Mouse (Mus musculus) hindbrain, postnatal 0 days (tissue): ENCODE results near the gene Fbn1. TPM values are rescaled to one million over a fixed set of nuclear protein-coding genes. Genes with fewer than 3 reads are reported as not detected.

Source experiments
- ATAC-seq: fragments of 200-750 bp; cut with Nextera tagmentation; 2 replicates; pipeline ENCODE4 v1.8.0; 2017; ENCODE audit warnings: mild to moderate bottlenecking, moderate TSS enrichment, moderate library complexity
- DNase-seq: peaks from one replicate; pipeline ENCODE4 v3.0.0-alpha.2; 2015; ENCODE audit warnings: low spot score
- H3K27ac ChIP-seq: fragments of 300-500 bp; sonication (generic); 2 replicates; pipeline ENCODE4 v1.5.1; 2014; ENCODE audit warnings: mild to moderate bottlenecking
- H3K27me3 ChIP-seq: fragments of 300-500 bp; sonication (generic); 2 replicates; pipeline ENCODE4 v1.6.1; 2014; ENCODE audit warnings: low read length, mixed read lengths; ENCODE audit not compliant: insufficient read depth
- H3K36me3 ChIP-seq: fragments of 300-500 bp; sonication (generic); 2 replicates; pipeline ENCODE4 v1.6.1; 2014; ENCODE audit warnings: low read length, mixed read lengths; ENCODE audit not compliant: insufficient read depth
- H3K4me1 ChIP-seq: fragments of 300-500 bp; sonication (generic); 2 replicates; pipeline ENCODE4 v1.6.1; 2014; ENCODE audit warnings: antibody characterized with exemption, low read length, mixed read lengths; ENCODE audit not compliant: insufficient read depth
- H3K4me2 ChIP-seq: fragments of 300-500 bp; sonication (generic); 2 replicates; pipeline ENCODE4 v1.6.1; 2014; ENCODE audit warnings: low read depth, mild to moderate bottlenecking, low read length, moderate library complexity, mixed read lengths
- H3K4me3 ChIP-seq: fragments of 300-500 bp; sonication (generic); 2 replicates; pipeline ENCODE4 v1.5.1; 2014; ENCODE audit warnings: low read length
- H3K9ac ChIP-seq: fragments of 300-500 bp; sonication (generic); replicated peaks from 2 replicates; pipeline ENCODE4 v1.6.1; 2014; ENCODE audit warnings: mild to moderate bottlenecking, low read length, moderate library complexity, mixed read lengths
- H3K9me3 ChIP-seq: fragments of 300-500 bp; sonication (generic); 2 replicates; pipeline ENCODE4 v1.6.1; 2016; ENCODE audit warnings: low read length, mixed read lengths
- CTCF ChIP-seq: IDR thresholded peaks from 2 replicates; pipeline ENCODE4 v1.5.1; 2016; ENCODE audit warnings: antibody characterized with exemption, control low read depth, low read depth
- WGBS: fragments of 180-500 bp; shearing (Covaris S2); extraction: QIAGEN DNeasy Blood & Tissue Kit; methylation state at CpG from one replicate; pipeline ENCODE4 v1.1.7; 2014; 5-methylcytosine and 5-hydroxymethylcytosine counted together
- polyA plus RNA-seq: library from polyadenylated mRNA; unstranded; fragments of >200 nt; fragmentation: Nextera tagmentation; extraction: Ambion mirVana; gene quantifications from 2 replicates; pipeline ENCODE4 v1.2.1, GENCODE M21; 2015
- total RNA-seq: library from RNA; depleted of rRNA; stranded (reverse); fragments of >200 nt; gene quantifications from 2 replicates; pipeline ENCODE4 v1.2.3, GENCODE M21; 2014

The Fbn1 gene
- total and polyA plus RNA-seq, 2 experiments from 2014 or later, result 2.3 to 16.6 TPM

DNA sequence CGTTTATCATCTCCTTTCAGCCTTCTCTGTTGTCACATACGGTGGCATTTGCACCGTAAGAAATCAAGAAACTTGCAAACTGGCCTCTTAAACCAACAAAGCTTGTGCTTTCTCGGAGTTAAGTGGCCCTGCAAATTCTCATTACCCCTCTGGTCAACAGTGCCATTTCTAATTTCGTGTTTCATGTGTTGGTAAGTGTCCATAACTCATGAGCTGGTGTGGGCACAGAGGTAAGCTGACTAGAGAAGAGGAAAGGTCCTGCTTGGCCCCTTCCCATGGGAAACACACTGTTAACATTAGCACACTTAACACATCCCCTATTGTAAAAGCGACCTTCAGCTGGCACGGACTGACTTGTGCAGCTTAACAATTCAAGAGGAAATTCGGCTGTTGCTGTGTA is 58.4 kb downstream of the Fbn1 start:
- TF ChIP-seq CTCF, result no peak
- Histone ChIP-seq H3K9ac (no peak overlapping the region), H3K36me3 (no peaks in the 10 kb centered on the region), H3K4me2 (no peak overlapping the region), H3K27ac (no peak overlapping the region), H3K4me3 (no peak overlapping the region), H3K9me3 (no peaks in the 10 kb centered on the region), H3K4me1 (no peaks in the 10 kb centered on the region), H3K27me3 (no peaks in the 10 kb centered on the region)
- 76% methylated on average over 8 of the region's 8 CpGs for WGBS
- DNase-seq, result no peak
- ATAC-seq, result no peak

DNA sequence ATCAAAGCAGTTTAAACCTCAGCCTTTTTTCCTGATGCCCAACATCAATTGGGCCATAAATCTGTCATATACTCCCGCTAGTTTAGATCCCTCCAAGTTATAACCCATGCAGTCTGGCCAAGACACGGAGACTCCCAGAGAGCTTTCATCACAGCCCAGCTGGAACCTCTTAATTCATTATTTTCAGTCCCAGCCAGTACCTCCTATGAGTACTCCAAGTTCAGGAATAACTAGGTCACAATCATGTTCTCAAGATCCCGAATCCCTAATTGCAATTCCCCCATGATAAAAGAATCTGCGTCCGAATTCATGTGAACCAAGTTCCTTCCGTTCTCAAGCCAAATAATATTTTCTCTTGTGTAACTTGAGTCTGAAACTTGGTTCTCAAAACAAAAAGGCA is 58.9 kb downstream of the Fbn1 start:
- TF ChIP-seq CTCF, result no peak
- Histone ChIP-seq H3K4me3 (no peak overlapping the region), H3K9me3 (no peaks in the 10 kb centered on the region), H3K4me1 (no peaks in the 10 kb centered on the region), H3K36me3 (no peaks in the 10 kb centered on the region), H3K27ac (no peak overlapping the region), H3K27me3 (no peaks in the 10 kb centered on the region), H3K4me2 (no peak overlapping the region), H3K9ac (no peak overlapping the region)
- no peak for DNase-seq
- no peak for ATAC-seq
- 85% methylated on average over 6 of the region's 6 CpGs for WGBS

GRCm38 (mm10) chr2:125447274-125447898 is 60.4 kb downstream of the Fbn1 start:
- H3K9me3 ChIP-seq, result no peaks in the 10 kb centered on the region
- no peaks in the 10 kb centered on the region for H3K36me3 ChIP-seq
- no peak overlapping the region for H3K27ac ChIP-seq
- DNase-seq (no peak), ATAC-seq (no peak)
- no peaks in the 10 kb centered on the region for H3K27me3 ChIP-seq
- no peak for TF ChIP-seq CTCF
- WGBS, result 89% methylated on average over 9 of the region's 9 CpGs
- H3K4me2 ChIP-seq, result no peak overlapping the region
- no peaks in the 10 kb centered on the region for H3K4me1 ChIP-seq
- no peak overlapping the region for H3K4me3 ChIP-seq
- H3K9ac ChIP-seq, result no peak overlapping the region

DNA sequence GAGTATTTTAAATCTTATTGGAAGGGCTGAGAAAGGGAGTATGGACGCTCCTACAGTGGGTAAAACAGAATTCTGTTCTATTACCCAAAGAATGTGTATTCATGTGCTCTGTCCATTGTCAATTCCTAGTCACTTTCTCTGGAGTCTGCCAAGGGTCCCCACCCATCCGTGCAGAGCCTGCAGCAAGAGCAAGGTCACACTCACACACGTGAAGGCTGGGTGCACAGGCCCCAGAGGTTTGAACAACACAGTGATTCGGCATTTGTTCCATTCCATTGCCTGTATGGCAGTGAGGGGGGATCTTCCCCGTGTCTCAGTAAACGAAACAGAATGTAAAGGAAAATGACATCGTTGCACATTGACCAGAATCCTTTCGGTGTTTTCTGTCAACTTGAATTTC is 69.4 kb downstream of the Fbn1 start:
- WGBS, result 60% methylated on average over 8 of the region's 8 CpGs

GRCm38 (mm10) chr2:125436240-125436639 is 71.6 kb downstream of the Fbn1 start:
- Histone ChIP-seq H3K36me3 (no peaks in the 10 kb centered on the region), H3K4me3 (no peak overlapping the region), H3K4me2 (no peak overlapping the region), H3K27ac (no peak overlapping the region), H3K9me3 (no peaks in the 10 kb centered on the region), H3K4me1 (no peaks in the 10 kb centered on the region), H3K9ac (no peak overlapping the region), H3K27me3 (no peaks in the 10 kb centered on the region)
- ATAC-seq (no peak), DNase-seq (no peak)
- no peak for TF ChIP-seq CTCF
- 89% methylated on average over 7 of the region's 7 CpGs for WGBS

More for the DNA sequence above, 69.4 kb downstream of the Fbn1 start:
- no peak for TF ChIP-seq CTCF
- Histone ChIP-seq H3K27ac (no peak overlapping the region), H3K9me3 (no peaks in the 10 kb centered on the region), H3K9ac (no peak overlapping the region), H3K4me1 (no peaks in the 10 kb centered on the region), H3K4me3 (no peak overlapping the region), H3K4me2 (no peak overlapping the region), H3K36me3 (no peaks in the 10 kb centered on the region), H3K27me3 (no peaks in the 10 kb centered on the region)
- ATAC-seq (no peak), DNase-seq (no peak)

DNA sequence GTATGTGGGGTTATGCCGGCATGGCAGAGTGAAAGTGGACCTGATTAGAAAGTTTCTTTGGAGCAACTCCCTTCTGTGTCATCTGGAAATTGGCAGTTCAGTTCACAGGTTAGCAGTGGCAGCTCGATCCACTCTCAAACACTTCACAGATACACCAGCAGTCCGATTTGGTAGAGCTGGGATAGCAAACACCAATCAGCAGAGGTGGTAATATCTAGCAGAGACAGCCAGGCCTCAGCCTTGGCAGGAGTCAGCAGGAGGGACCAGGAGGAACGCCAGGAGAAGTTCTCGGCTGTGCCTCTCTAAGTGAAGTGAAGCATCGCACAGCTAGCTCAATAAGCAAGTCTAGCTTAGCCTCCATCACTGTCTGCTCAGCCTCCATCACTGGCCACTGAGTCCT is 74.3 kb downstream of the Fbn1 start:
- no peaks in the 10 kb centered on the region for H3K9me3 ChIP-seq
- DNase-seq (no peak), ATAC-seq (no peak)
- H3K4me3 ChIP-seq, result no peak overlapping the region
- TF ChIP-seq CTCF, result no peak
- H3K27me3 ChIP-seq, result no peaks in the 10 kb centered on the region
- H3K4me1 ChIP-seq, result no peaks in the 10 kb centered on the region
- WGBS, result 85% methylated on average over 6 of the region's 6 CpGs
- H3K9ac ChIP-seq, result no peak overlapping the region
- H3K27ac ChIP-seq, result no peak overlapping the region
- no peak overlapping the region for H3K4me2 ChIP-seq
- no peaks in the 10 kb centered on the region for H3K36me3 ChIP-seq

GRCm38 (mm10) chr2:125431491-125431890 is 76.3 kb downstream of the Fbn1 start:
- H3K4me1 ChIP-seq, result no peaks in the 10 kb centered on the region
- ATAC-seq (no peak), DNase-seq (peak; percentile 9)
- H3K4me3 ChIP-seq, result no peak overlapping the region
- WGBS, result 55% methylated on average over 6 of the region's 6 CpGs
- H3K27me3 ChIP-seq, result no peaks in the 10 kb centered on the region
- H3K36me3 ChIP-seq, result no peaks in the 10 kb centered on the region
- H3K4me2 ChIP-seq, result no peak overlapping the region
- no peak for TF ChIP-seq CTCF
- no peak overlapping the region for H3K9ac ChIP-seq
- H3K9me3 ChIP-seq, result no peaks in the 10 kb centered on the region
- H3K27ac ChIP-seq, result no peak overlapping the region
